Mouse (Mus musculus) hindbrain, embryonic 13.5 days (tissue): ENCODE data around the gene Mrps5. TPM values are rescaled to one million over a fixed set of nuclear protein-coding genes. Genes with fewer than 3 reads are reported as not detected.

Experiments used
- ATAC-seq: fragments of 200-750 bp; cut with Nextera tagmentation; 2 replicates; pipeline ENCODE4 v1.8.0; 2017; ENCODE audit warnings: moderate TSS enrichment; ENCODE audit not compliant: low FRiP score
- H3K27ac ChIP-seq: fragments of 300-500 bp; sonication (generic); 2 replicates; pipeline ENCODE4 v1.5.1; 2015; ENCODE audit warnings: inconsistent platforms, mild to moderate bottlenecking, moderate library complexity
- H3K27me3 ChIP-seq: fragments of 300-500 bp; sonication (generic); 2 replicates; pipeline ENCODE4 v1.6.1; 2015; ENCODE audit warnings: mild to moderate bottlenecking, inconsistent platforms
- H3K36me3 ChIP-seq: fragments of 300-500 bp; sonication (generic); 2 replicates; pipeline ENCODE4 v1.6.1; 2015; ENCODE audit warnings: mild to moderate bottlenecking, inconsistent platforms
- H3K4me1 ChIP-seq: fragments of 300-500 bp; sonication (generic); replicated peaks from 2 replicates; pipeline ENCODE4 v1.6.1; 2015; ENCODE audit warnings: inconsistent platforms
- H3K4me2 ChIP-seq: fragments of 300-500 bp; sonication (generic); 2 replicates; pipeline ENCODE4 v1.6.1; 2015; ENCODE audit warnings: inconsistent platforms, mild to moderate bottlenecking, moderate library complexity
- H3K4me3 ChIP-seq: fragments of 300-500 bp; sonication (generic); 2 replicates; pipeline ENCODE4 v1.5.1; 2015; ENCODE audit warnings: mild to moderate bottlenecking, inconsistent platforms
- H3K9ac ChIP-seq: fragments of 300-500 bp; sonication (generic); 2 replicates; pipeline ENCODE4 v1.6.1; 2015; ENCODE audit warnings: mild to moderate bottlenecking, inconsistent platforms
- H3K9me3 ChIP-seq: fragments of 300-500 bp; sonication (generic); 2 replicates; pipeline ENCODE4 v1.6.1; 2016; ENCODE audit warnings: inconsistent platforms
- WGBS: fragments of 180-500 bp; shearing (Covaris S2); methylation state at CpG from one replicate; pipeline ENCODE4 v1.1.7; 2015; 5-methylcytosine and 5-hydroxymethylcytosine counted together
- polyA plus RNA-seq: library from polyadenylated mRNA; unstranded; fragments of >200 nt; fragmentation: Nextera tagmentation; extraction: Ambion mirVana; gene quantifications from 2 replicates; pipeline ENCODE4 v1.2.1, GENCODE M21; 2015

Mrps5 gene
- polyA plus RNA-seq, 1 experiment from 2014 or later, result 152 TPM

DNA sequence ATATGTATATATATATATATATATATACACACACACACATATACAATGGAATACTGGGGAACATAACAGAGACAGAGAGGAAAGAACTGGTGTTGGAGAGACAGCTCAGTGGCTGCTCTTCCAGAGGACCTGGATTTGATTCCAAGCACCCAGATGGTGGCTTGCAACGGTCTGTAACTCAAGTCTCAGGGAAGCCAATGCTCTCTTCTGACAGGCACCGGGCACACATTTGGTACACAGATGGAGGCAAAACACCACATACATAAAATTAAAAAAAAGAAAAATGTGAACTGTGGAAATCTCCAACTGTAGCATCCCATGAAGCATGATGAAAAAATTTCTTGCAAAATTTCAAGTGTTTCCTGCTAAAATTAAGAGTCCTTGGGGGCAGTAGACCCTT is 37.8 kb downstream of the Mrps5 start:
- 98% methylated on average over 2 of the region's 2 CpGs for WGBS
- Histone ChIP-seq H3K4me3 (no peak overlapping the region), H3K9me3 (no peaks in the 10 kb centered on the region), H3K36me3 (no peaks in the 10 kb centered on the region), H3K27ac (no peak overlapping the region), H3K9ac (no peak overlapping the region), H3K4me2 (no peak overlapping the region), H3K4me1 (peaks cover 3% of the 10 kb centered on the region; the same call in 1 of the 2 replicates), H3K27me3 (0 out of 2 replicates have a peak, but pooled peaks cover 3% of the 10 kb centered on the region)
- no peak for ATAC-seq

DNA sequence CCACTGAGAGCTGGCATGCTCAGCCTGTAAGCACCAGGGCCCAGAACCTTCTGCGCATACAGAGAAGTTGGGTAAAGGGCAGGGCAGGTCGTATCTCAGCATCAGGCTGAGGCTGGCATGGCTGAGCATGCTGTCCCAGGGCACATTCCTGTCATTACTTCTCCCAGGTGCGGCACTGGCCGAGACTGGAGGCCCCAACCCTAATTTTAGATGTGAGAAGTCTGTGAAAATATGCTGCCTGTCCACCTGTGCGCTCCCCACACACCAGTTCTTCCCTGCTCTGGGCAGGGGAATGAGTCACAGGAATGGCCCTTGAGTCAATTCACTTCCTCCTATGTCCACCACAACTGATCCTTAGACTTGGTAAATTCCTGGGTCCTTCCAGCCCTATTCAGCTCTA is 38.6 kb downstream of the Mrps5 start:
- WGBS, result 85% methylated on average over 5 of the region's 5 CpGs
- Histone ChIP-seq H3K36me3 (no peaks in the 10 kb centered on the region), H3K27ac (no peak overlapping the region), H3K27me3 (0 out of 2 replicates have a peak, but pooled peaks cover 3% of the 10 kb centered on the region), H3K4me2 (no peak overlapping the region), H3K9me3 (no peaks in the 10 kb centered on the region), H3K4me3 (no peak overlapping the region), H3K4me1 (peaks cover 3% of the 10 kb centered on the region; the same call in 1 of the 2 replicates), H3K9ac (no peak overlapping the region)
- no peak for ATAC-seq

- 0 out of 2 replicates have a peak, but pooled peaks cover 3% of the 10 kb centered on the region for H3K27me3 ChIP-seq
- H3K4me1 ChIP-seq, result peaks cover 2% of the 10 kb centered on the region; the same call in 1 of the 2 replicates
- WGBS, result 31% methylated on average over 6 of the region's 6 CpGs
- no peak overlapping the region for H3K27ac ChIP-seq
- H3K4me3 ChIP-seq, result no peak overlapping the region
- H3K4me2 ChIP-seq, result no peak overlapping the region
- no peak for ATAC-seq
- no peaks in the 10 kb centered on the region for H3K36me3 ChIP-seq
- H3K9ac ChIP-seq, result no peak overlapping the region
- no peaks in the 10 kb centered on the region for H3K9me3 ChIP-seq
These were observed 40.3 kb downstream of the Mrps5 start for GRCm38 (mm10) chr2:127627354-127627753.

DNA sequence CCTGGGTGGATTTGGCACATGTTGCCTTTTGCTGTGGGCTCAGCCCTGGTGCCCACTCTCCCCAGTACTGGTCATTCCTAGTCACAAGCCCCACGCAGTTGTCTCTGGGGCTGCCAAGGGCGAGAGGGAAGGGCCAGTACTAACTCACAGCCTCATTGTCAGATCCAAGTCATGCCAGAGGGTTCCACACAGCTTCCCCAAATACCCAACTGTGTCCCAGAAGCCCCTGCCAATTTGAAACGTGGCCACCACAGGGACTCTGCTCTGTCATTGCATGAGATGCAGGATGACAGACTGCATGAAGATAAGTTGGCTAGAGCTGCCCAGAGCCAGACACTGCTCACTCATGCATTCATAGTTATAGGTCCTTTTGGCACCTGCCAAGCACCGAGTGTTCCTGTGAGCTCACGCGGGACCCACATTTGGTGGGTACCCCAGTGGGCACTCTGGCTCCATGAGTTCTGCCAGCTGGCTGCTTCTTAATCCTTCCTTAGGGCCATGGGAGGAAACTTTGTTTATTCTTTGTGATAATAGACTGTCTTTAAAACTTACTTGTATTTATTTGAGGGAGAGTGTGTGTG is 41.1 kb downstream of the Mrps5 start:
- no peaks in the 10 kb centered on the region for H3K9me3 ChIP-seq
- no peak for ATAC-seq
- H3K4me1 ChIP-seq, result no peaks in the 10 kb centered on the region; the same call in 1 of the 2 replicates
- H3K9ac ChIP-seq, result no peak overlapping the region
- no peak overlapping the region for H3K4me2 ChIP-seq
- WGBS, result 81% methylated on average over 6 of the region's 6 CpGs
- no peaks in the 10 kb centered on the region for H3K36me3 ChIP-seq
- H3K27ac ChIP-seq, result no peak overlapping the region
- H3K27me3 ChIP-seq, result 0 out of 2 replicates have a peak, but pooled peaks cover 3% of the 10 kb centered on the region
- H3K4me3 ChIP-seq, result no peak overlapping the region

DNA sequence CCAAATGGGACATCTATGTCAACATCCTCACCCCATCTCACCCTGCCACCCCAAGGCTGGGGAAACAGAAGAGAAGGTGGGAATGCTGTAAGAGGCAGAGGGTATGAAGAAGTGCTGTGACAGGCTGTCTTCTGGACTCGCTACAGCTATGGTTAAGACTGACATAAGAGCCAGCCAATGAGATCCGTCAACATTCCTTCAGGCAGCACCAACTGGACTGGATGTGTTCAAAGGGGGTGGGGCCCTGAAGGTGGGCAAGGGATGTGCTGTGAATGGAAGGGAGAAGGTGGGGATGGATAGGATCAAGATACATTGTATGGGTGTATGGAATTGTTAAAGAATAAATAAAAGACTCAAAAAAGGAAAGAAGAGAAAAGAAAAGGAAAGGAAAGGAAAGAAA is 45.6 kb downstream of the Mrps5 start:
- Histone ChIP-seq H3K4me3 (no peak overlapping the region), H3K9ac (no peak overlapping the region), H3K27ac (no peak overlapping the region), H3K4me1 (no peaks in the 10 kb centered on the region), H3K9me3 (no peaks in the 10 kb centered on the region), H3K4me2 (no peak overlapping the region), H3K36me3 (no peaks in the 10 kb centered on the region), H3K27me3 (0 out of 2 replicates have a peak, but pooled peaks cover 3% of the 10 kb centered on the region)
- WGBS, result 74% methylated on average over 2 of the region's 2 CpGs
- ATAC-seq, result no peak

GRCm38 (mm10) chr2:127635581-127635980 is 48.6 kb downstream of the Mrps5 start:
- Histone ChIP-seq H3K9ac (no peak overlapping the region), H3K36me3 (no peaks in the 10 kb centered on the region), H3K9me3 (no peaks in the 10 kb centered on the region), H3K27me3 (no peaks in the 10 kb centered on the region), H3K4me1 (no peaks in the 10 kb centered on the region), H3K4me3 (no peak overlapping the region), H3K4me2 (no peak overlapping the region), H3K27ac (no peak overlapping the region)
- 82% methylated on average over 6 of the region's 6 CpGs for WGBS
- ATAC-seq, result no peak

DNA sequence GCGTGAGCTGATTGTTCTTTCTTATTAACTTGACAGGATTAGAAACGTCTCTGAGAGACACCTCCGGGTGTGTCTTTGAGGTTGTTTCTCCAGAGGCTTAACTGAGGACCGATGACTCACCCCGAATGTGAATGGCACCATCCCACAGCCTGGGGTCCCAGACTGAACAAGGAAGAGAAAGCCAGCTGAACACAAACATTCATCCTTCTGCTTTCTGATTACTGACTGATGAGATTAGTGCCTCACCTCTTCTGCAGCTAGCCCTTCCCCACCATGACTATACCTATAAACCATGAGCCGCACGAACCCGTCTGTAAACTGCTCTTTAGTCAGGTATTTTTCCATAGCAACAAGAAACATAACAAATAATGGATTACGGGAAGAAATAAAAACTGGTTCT is 52.0 kb downstream of the Mrps5 start:
- H3K4me2 ChIP-seq, result no peak overlapping the region
- H3K36me3 ChIP-seq, result no peaks in the 10 kb centered on the region
- no peaks in the 10 kb centered on the region for H3K4me1 ChIP-seq
- H3K27ac ChIP-seq, result no peak overlapping the region
- 87% methylated on average over 9 of the region's 9 CpGs for WGBS
- ATAC-seq, result no peak
- no peak overlapping the region for H3K4me3 ChIP-seq
- H3K9me3 ChIP-seq, result no peaks in the 10 kb centered on the region
- H3K27me3 ChIP-seq, result no peaks in the 10 kb centered on the region
- no peak overlapping the region for H3K9ac ChIP-seq

DNA sequence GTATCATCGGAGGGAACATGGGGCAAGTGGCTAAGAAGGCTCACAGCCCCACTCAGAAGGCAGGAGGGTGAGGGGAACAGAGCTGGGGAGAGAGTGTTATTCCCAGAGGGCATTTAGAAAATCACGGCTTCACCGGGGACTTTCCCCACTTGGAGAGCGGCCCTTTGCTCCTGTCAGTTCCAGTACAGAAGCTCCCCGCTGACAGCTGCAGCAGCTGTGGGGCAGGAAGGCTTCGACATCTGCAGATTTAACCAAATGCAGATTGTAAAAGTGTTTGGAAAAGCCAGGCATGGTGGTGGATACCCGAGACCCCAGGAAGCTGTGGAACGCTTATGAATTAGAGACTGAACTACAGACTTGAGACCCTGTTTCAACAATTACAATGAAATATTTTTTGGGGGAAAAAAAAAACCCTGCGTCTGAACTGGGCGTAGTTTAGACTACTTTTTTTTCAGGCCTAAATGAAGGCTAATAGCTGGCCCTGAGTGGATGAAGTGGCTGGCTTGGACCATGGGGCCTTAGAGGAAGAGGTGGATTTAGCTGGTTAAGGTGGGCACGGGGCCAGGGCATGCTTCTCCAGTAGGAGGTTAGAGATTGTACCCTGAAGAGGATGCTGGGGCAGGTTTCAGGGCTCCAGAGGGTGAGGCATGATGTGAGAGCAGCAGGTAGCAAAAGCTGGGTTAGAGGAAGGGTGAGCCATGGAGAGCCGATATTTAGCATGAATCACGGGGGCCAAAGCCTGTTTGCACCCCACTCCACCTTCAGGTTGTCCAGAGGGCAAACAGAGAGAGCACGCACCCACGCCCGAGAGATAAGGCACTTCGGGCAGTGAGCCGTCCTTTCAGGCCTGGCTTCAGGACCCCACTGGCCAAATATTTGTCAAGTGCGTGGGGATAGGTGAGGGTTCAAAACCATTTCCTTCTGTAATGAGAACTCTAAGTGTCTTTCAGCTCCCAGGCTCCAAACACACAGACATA is 57.0 kb downstream of the Mrps5 start:
- Histone ChIP-seq H3K9me3 (no peaks in the 10 kb centered on the region), H3K4me3 (no peak overlapping the region), H3K27ac (no peak overlapping the region), H3K9ac (no peak overlapping the region), H3K4me2 (no peak overlapping the region), H3K27me3 (no peaks in the 10 kb centered on the region), H3K36me3 (no peaks in the 10 kb centered on the region), H3K4me1 (no peaks in the 10 kb centered on the region)
- no peak for ATAC-seq
- WGBS, result 74% methylated on average over 19 of the region's 19 CpGs

GRCm38 (mm10) chr2:127646875-127647274 is 59.9 kb downstream of the Mrps5 start:
- no peak overlapping the region for H3K9ac ChIP-seq
- H3K36me3 ChIP-seq, result no peaks in the 10 kb centered on the region
- no peaks in the 10 kb centered on the region for H3K9me3 ChIP-seq
- no peak for ATAC-seq
- no peaks in the 10 kb centered on the region for H3K4me1 ChIP-seq
- no peak overlapping the region for H3K4me3 ChIP-seq
- H3K4me2 ChIP-seq, result no peak overlapping the region
- no peak overlapping the region for H3K27ac ChIP-seq
- 83% methylated on average over 5 of the region's 5 CpGs for WGBS
- H3K27me3 ChIP-seq, result 0 out of 2 replicates have a peak, but pooled peaks cover 4% of the 10 kb centered on the region

DNA sequence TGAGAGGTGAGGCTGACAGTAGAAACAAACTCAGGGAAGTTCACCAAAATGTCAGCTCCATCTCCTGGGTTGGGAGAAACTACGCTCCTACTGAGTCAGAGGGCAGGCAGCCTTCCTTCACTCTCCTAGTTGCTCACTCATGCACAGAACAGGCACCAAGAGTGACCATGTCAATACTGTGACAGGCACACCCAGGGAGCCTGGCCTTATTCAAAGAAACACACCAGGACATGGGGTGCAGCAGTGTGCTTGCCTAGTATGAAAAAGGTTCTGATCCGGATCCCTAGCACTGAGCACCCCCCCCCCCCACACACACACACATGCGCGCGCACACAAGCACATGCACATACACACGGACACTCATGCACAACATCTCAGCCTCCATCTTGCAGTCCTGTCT is 61.1 kb downstream of the Mrps5 start:
- H3K4me2 ChIP-seq, result no peak overlapping the region
- WGBS, result 91% methylated on average over 6 of the region's 6 CpGs
- peaks cover 13% of the 10 kb centered on the region; the same call in 1 of the 2 replicates for H3K27me3 ChIP-seq
- no peaks in the 10 kb centered on the region for H3K9me3 ChIP-seq
- H3K4me3 ChIP-seq, result no peak overlapping the region
- no peaks in the 10 kb centered on the region for H3K36me3 ChIP-seq
- ATAC-seq, result no peak
- H3K27ac ChIP-seq, result no peak overlapping the region
- no peaks in the 10 kb centered on the region for H3K4me1 ChIP-seq
- H3K9ac ChIP-seq, result no peak overlapping the region

- no peak for ATAC-seq
- H3K4me2 ChIP-seq, result no peak overlapping the region
- H3K36me3 ChIP-seq, result no peaks in the 10 kb centered on the region
- H3K4me3 ChIP-seq, result no peak overlapping the region
- no peaks in the 10 kb centered on the region for H3K9me3 ChIP-seq
- WGBS, result 80% methylated on average over 5 of the region's 5 CpGs
- H3K4me1 ChIP-seq, result no peaks in the 10 kb centered on the region
- no peak overlapping the region for H3K9ac ChIP-seq
- H3K27me3 ChIP-seq, result peaks cover 29% of the 10 kb centered on the region
- no peak overlapping the region for H3K27ac ChIP-seq
These were observed 62.9 kb downstream of the Mrps5 start for GRCm38 (mm10) chr2:127649921-127650320.

- H3K4me1 ChIP-seq, result peaks cover 13% of the 10 kb centered on the region
- no peak overlapping the region for H3K4me3 ChIP-seq
- no peaks in the 10 kb centered on the region for H3K36me3 ChIP-seq
- no peak overlapping the region for H3K9ac ChIP-seq
- H3K27ac ChIP-seq, result no peak overlapping the region
- H3K4me2 ChIP-seq, result no peak overlapping the region
- H3K9me3 ChIP-seq, result no peaks in the 10 kb centered on the region
- WGBS, result 75% methylated on average over 5 of the region's 5 CpGs
- peaks cover 46% of the 10 kb centered on the region for H3K27me3 ChIP-seq
- no peak for ATAC-seq
These were observed 64.6 kb downstream of the Mrps5 start for GRCm38 (mm10) chr2:127651601-127652000.
